Mouse (Mus musculus) hindbrain, postnatal 0 days (tissue): ENCODE measurements at regions not wholly inside any gene's neighbourhood (a gene's known extent, or its start where the extent isn't known, plus 50 kb on each side); places are given as distances from the start of the nearest gene placed in this dataset.
A peak's percentile ranks its signal among the peaks of the same experiment; 100 is the strongest.

Experiments
- ATAC-seq: fragments of 200-750 bp; cut with Nextera tagmentation; 2 replicates; pipeline ENCODE4 v1.8.0; 2017; ENCODE audit warnings: mild to moderate bottlenecking, moderate TSS enrichment, moderate library complexity
- DNase-seq: peaks from one replicate; pipeline ENCODE4 v3.0.0-alpha.2; 2015; ENCODE audit warnings: low spot score
- H3K27ac ChIP-seq: fragments of 300-500 bp; sonication (generic); 2 replicates; pipeline ENCODE4 v1.5.1; 2014; ENCODE audit warnings: mild to moderate bottlenecking
- H3K27me3 ChIP-seq: fragments of 300-500 bp; sonication (generic); 2 replicates; pipeline ENCODE4 v1.6.1; 2014; ENCODE audit warnings: low read length, mixed read lengths; ENCODE audit not compliant: insufficient read depth
- H3K36me3 ChIP-seq: fragments of 300-500 bp; sonication (generic); 2 replicates; pipeline ENCODE4 v1.6.1; 2014; ENCODE audit warnings: low read length, mixed read lengths; ENCODE audit not compliant: insufficient read depth
- H3K4me1 ChIP-seq: fragments of 300-500 bp; sonication (generic); 2 replicates; pipeline ENCODE4 v1.6.1; 2014; ENCODE audit warnings: antibody characterized with exemption, low read length, mixed read lengths; ENCODE audit not compliant: insufficient read depth
- H3K4me2 ChIP-seq: fragments of 300-500 bp; sonication (generic); 2 replicates; pipeline ENCODE4 v1.6.1; 2014; ENCODE audit warnings: low read depth, mild to moderate bottlenecking, low read length, moderate library complexity, mixed read lengths
- H3K4me3 ChIP-seq: fragments of 300-500 bp; sonication (generic); 2 replicates; pipeline ENCODE4 v1.5.1; 2014; ENCODE audit warnings: low read length
- H3K9ac ChIP-seq: fragments of 300-500 bp; sonication (generic); replicated peaks from 2 replicates; pipeline ENCODE4 v1.6.1; 2014; ENCODE audit warnings: mild to moderate bottlenecking, low read length, moderate library complexity, mixed read lengths
- H3K9me3 ChIP-seq: fragments of 300-500 bp; sonication (generic); 2 replicates; pipeline ENCODE4 v1.6.1; 2016; ENCODE audit warnings: low read length, mixed read lengths
- CTCF ChIP-seq: IDR thresholded peaks from 2 replicates; pipeline ENCODE4 v1.5.1; 2016; ENCODE audit warnings: antibody characterized with exemption, control low read depth, low read depth
- WGBS: fragments of 180-500 bp; shearing (Covaris S2); extraction: QIAGEN DNeasy Blood & Tissue Kit; methylation state at CpG from one replicate; pipeline ENCODE4 v1.1.7; 2014; 5-methylcytosine and 5-hydroxymethylcytosine counted together

GRCm38 (mm10) chr13:113440137-113440536 lies 147.2 kb downstream of the BC067074 start:
- Histone ChIP-seq H3K27ac (no peak overlapping the region), H3K4me2 (no peak overlapping the region), H3K4me1 (no peaks in the 10 kb centered on the region), H3K9ac (no peak overlapping the region), H3K9me3 (no peaks in the 10 kb centered on the region), H3K4me3 (no peak overlapping the region), H3K36me3 (no peaks in the 10 kb centered on the region), H3K27me3 (no peaks in the 10 kb centered on the region)
- no peak for TF ChIP-seq CTCF
- whole genome bisulfite sequencing, result 92% methylated on average over 5 of the region's 5 CpGs
- ATAC-seq (no peak), DNase-seq (no peak)

- WGBS, result 52% methylated on average over 7 of the region's 7 CpGs
- Histone ChIP-seq H3K4me1 (no peaks in the 10 kb centered on the region), H3K9me3 (no peaks in the 10 kb centered on the region), H3K36me3 (no peaks in the 10 kb centered on the region), H3K27ac (no peak overlapping the region), H3K4me3 (no peak overlapping the region), H3K9ac (no peak overlapping the region), H3K4me2 (no peak overlapping the region), H3K27me3 (no peaks in the 10 kb centered on the region)
- ATAC-seq (no peak), DNase-seq (no peak)
- TF ChIP-seq CTCF, result no peak
Measured at GRCm38 (mm10) chr13:113439516-113439915, 146.6 kb downstream of the BC067074 start.

- H3K9me3 ChIP-seq, result no peaks in the 10 kb centered on the region
- ATAC-seq, result no peak
- WGBS, result 78% methylated on average over 2 of the region's 2 CpGs
Measured at GRCm38 (mm10) chr13:113438872-113439271, 145.9 kb downstream of the BC067074 start.

DNA sequence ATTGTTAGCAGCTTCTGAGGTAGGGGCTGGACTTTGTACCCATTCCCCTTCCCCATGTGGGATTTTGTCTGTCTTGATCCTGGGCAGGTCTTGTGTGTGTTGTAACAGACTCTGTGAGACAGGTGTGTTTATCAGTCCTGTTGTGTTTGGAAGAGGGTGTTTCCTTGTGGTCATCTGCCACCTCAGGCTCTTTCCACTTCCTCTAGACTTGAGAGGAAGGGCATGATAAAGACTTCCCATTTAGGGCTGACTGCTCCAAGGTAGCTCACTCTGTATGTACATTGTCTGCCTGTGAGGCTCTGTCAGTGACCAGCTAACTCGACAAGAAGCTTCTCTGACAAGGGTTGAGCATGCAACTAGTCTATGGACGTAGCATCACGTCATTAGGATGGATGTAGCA lies 143.3 kb downstream of the BC067074 start:
- 88% methylated on average over 3 of the region's 3 CpGs for WGBS
- no peak for ATAC-seq
- no peak overlapping the region for H3K4me2 ChIP-seq
- no peak for TF ChIP-seq CTCF
- H3K27me3 ChIP-seq, result no peaks in the 10 kb centered on the region
- H3K36me3 ChIP-seq, result no peaks in the 10 kb centered on the region
- DNase-seq, result no peak
- no peaks in the 10 kb centered on the region for H3K9me3 ChIP-seq
- H3K27ac ChIP-seq, result no peak overlapping the region
- H3K4me3 ChIP-seq, result no peak overlapping the region
- H3K9ac ChIP-seq, result no peak overlapping the region
- no peaks in the 10 kb centered on the region for H3K4me1 ChIP-seq

More at GRCm38 (mm10) chr13:113438872-113439271, 145.9 kb downstream of the BC067074 start:
- Histone ChIP-seq H3K27me3 (no peaks in the 10 kb centered on the region), H3K4me3 (no peak overlapping the region), H3K27ac (no peak overlapping the region), H3K4me2 (no peak overlapping the region), H3K4me1 (no peaks in the 10 kb centered on the region), H3K36me3 (no peaks in the 10 kb centered on the region), H3K9ac (no peak overlapping the region)
- no peak for TF ChIP-seq CTCF
- DNase-seq, result no peak

DNA sequence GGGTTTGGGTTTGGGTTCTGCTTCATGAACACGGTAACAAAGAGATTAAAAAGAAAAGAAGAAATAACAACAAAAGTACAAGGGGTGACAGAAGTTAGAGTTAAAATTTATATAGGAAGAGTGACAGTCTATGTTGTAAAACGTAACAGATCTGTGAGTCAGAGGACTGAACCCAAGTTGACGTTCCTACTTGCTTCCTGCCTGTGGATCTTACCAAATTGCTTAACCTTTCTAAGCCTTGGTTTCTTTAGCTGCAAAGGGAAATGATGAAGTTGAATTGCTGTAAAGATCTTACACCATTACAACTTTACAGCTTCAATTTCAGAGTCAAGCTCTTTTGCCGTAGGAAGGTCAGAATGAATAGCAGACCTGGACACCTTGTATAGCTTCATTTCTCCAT lies 142.2 kb downstream of the BC067074 start:
- Histone ChIP-seq H3K4me1 (no peaks in the 10 kb centered on the region), H3K36me3 (no peaks in the 10 kb centered on the region), H3K4me3 (no peak overlapping the region), H3K27ac (no peak overlapping the region), H3K9ac (no peak overlapping the region), H3K27me3 (no peaks in the 10 kb centered on the region), H3K9me3 (no peaks in the 10 kb centered on the region), H3K4me2 (no peak overlapping the region)
- whole genome bisulfite sequencing, result 92% methylated on average over 4 of the region's 4 CpGs
- TF ChIP-seq CTCF, result no peak
- ATAC-seq (no peak), DNase-seq (no peak)

DNA sequence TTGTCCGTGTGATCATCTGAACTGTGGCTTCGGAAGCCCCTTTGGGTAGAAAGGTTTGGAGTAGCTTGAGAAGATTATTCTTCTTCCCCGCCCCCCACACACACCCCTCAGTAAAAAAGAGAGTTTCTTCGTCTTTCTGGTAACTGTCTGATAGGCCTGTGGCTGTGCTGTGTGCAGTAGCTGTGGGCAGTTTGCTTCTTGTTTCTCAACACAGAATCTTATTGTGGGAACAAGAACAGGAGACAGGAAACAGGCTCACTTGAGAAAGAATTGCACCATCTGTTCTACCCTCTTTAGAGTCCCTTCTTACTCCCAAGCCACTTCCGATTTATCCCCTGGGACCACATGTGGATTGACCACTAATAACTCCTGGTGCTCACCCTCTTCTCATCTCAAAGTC lies 140.5 kb downstream of the BC067074 start:
- Histone ChIP-seq H3K4me1 (no peaks in the 10 kb centered on the region), H3K4me3 (no peak overlapping the region), H3K27me3 (no peaks in the 10 kb centered on the region), H3K9me3 (no peaks in the 10 kb centered on the region), H3K9ac (no peak overlapping the region), H3K36me3 (no peaks in the 10 kb centered on the region), H3K27ac (no peak overlapping the region), H3K4me2 (no peak overlapping the region)
- 86% methylated on average over 5 of the region's 5 CpGs for WGBS
- TF ChIP-seq CTCF, result no peak
- no peak for ATAC-seq
- DNase-seq, result no peak

DNA sequence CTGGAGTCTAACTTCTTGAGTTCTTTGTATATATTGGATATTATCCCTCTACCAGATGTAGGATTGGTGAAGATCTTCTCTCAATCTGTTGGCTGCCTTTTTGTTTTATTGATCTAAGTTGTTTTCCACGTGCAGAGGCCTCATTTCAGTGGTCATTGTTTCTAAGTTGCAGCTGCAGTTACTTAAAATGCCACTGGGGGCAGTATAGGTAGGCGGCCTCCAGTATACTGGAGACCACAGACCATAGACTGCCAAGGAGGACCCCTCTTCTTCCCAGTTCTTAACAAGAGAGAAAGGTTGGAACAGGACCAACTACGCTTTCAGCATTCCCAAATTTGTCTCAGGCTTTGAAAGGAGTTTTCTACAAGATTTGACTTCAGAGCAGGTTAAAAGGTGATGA lies 136.7 kb downstream of the BC067074 start:
- no peak overlapping the region for H3K4me2 ChIP-seq
- H3K4me3 ChIP-seq, result no peak overlapping the region
- TF ChIP-seq CTCF, result peak; percentile 64
- 43% methylated on average over 3 of the region's 3 CpGs for WGBS
- H3K36me3 ChIP-seq, result no peaks in the 10 kb centered on the region
- no peaks in the 10 kb centered on the region for H3K27me3 ChIP-seq
- no peaks in the 10 kb centered on the region for H3K9me3 ChIP-seq
- DNase-seq, result peak; percentile 33
- ATAC-seq, result no peak
- H3K9ac ChIP-seq, result no peak overlapping the region
- no peaks in the 10 kb centered on the region for H3K4me1 ChIP-seq
- H3K27ac ChIP-seq, result no peak overlapping the region
